Mouse (Mus musculus) limb, embryonic 15.5 days (tissue): ENCODE data around the gene Creb3l1. TPM values are rescaled to one million over a fixed set of nuclear protein-coding genes. Genes with fewer than 3 reads are reported as not detected.

Experiments
- ATAC-seq: fragments of 200-750 bp; cut with Nextera tagmentation; 2 replicates; pipeline ENCODE4 v1.8.0; 2017; ENCODE audit warnings: low read depth, moderate TSS enrichment; ENCODE audit not compliant: insufficient number of reproducible peaks, low FRiP score, low TSS enrichment
- H3K27ac ChIP-seq: fragments of 300-500 bp; sonication (generic); 2 replicates; pipeline ENCODE4 v1.5.1; 2015; ENCODE audit warnings: moderate library complexity, mild to moderate bottlenecking, inconsistent platforms
- H3K27me3 ChIP-seq: fragments of 300-500 bp; sonication (generic); 2 replicates; pipeline ENCODE4 v1.6.1; 2015; ENCODE audit warnings: inconsistent platforms
- H3K36me3 ChIP-seq: fragments of 300-500 bp; sonication (generic); 2 replicates; pipeline ENCODE4 v1.6.1; 2015; ENCODE audit warnings: inconsistent platforms
- H3K4me1 ChIP-seq: fragments of 300-500 bp; sonication (generic); 2 replicates; pipeline ENCODE4 v1.6.1; 2015; ENCODE audit warnings: inconsistent platforms
- H3K4me2 ChIP-seq: fragments of 300-500 bp; sonication (generic); 2 replicates; pipeline ENCODE4 v1.6.1; 2015; ENCODE audit warnings: mild to moderate bottlenecking, inconsistent platforms
- H3K4me3 ChIP-seq: fragments of 300-500 bp; sonication (generic); 2 replicates; pipeline ENCODE4 v1.5.1; 2015; ENCODE audit warnings: mild to moderate bottlenecking, inconsistent platforms
- H3K9ac ChIP-seq: fragments of 300-500 bp; sonication (generic); 2 replicates; pipeline ENCODE4 v1.6.1; 2015; ENCODE audit warnings: inconsistent platforms
- H3K9me3 ChIP-seq: fragments of 300-500 bp; sonication (generic); 2 replicates; pipeline ENCODE4 v1.6.1; 2016; ENCODE audit warnings: inconsistent platforms
- WGBS: fragments of 180-500 bp; shearing (Covaris S2); methylation state at CpG from one replicate; pipeline ENCODE4 v1.1.7; 2015; 5-methylcytosine and 5-hydroxymethylcytosine counted together
- polyA plus RNA-seq: library from polyadenylated mRNA; unstranded; fragments of >200 nt; fragmentation: Nextera tagmentation; extraction: Ambion mirVana; gene quantifications from 2 replicates; pipeline ENCODE4 v1.2.1, GENCODE M21; 2015

Creb3l1 gene
- polyA plus RNA-seq, 1 experiment from 2014 or later: 30.4 TPM

DNA sequence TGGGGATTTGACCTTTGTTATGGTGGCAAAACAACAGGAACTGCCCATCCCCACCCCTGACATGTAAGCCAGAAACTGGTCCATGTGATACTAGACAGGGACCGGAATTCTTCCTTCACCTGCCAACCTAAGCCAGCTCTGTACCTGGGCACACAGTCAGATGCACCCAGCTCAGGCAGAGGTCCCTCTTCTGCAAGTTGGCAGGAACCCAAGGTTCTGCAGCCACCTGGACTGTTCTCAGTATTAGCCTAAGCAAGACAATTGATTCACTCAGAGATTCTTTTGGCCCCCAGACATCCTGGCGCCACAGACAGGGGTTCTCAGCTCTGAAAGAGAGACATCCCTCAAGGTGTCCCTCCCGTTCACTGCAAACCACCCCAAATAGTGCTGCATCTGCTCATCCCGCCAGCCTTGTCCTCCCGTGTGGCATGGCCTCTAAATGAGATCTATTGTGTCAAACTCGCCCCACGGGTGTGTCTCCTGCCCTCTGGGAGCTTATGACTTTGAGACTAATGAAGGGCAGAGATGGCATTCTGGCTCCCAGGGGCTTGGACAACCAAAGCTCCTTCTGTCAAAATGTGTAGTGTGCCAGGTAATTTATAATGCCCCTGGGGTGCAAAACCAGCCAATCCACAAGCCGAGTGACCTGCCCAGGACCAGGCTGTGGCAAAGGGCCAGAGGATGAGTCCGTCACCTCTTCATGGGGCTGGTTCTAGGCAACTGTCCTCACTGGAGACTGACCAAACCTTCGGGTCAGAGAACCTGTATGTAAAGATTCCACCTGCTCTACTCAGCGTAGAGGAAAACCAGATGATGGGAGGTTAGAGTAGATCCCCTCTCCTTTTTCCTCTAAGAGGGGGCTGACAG is 64.5 kb downstream of the Creb3l1 start:
- Histone ChIP-seq H3K36me3 (no peaks in the 10 kb centered on the region), H3K27me3 (no peaks in the 10 kb centered on the region), H3K9ac (no peak overlapping the region), H3K4me1 (peaks cover 64% of the 10 kb centered on the region), H3K27ac (no peak overlapping the region), H3K4me3 (no peak overlapping the region), H3K4me2 (no peak overlapping the region), H3K9me3 (no peaks in the 10 kb centered on the region)
- no peak for ATAC-seq
- 73% methylated on average over 11 of the region's 11 CpGs for WGBS

DNA sequence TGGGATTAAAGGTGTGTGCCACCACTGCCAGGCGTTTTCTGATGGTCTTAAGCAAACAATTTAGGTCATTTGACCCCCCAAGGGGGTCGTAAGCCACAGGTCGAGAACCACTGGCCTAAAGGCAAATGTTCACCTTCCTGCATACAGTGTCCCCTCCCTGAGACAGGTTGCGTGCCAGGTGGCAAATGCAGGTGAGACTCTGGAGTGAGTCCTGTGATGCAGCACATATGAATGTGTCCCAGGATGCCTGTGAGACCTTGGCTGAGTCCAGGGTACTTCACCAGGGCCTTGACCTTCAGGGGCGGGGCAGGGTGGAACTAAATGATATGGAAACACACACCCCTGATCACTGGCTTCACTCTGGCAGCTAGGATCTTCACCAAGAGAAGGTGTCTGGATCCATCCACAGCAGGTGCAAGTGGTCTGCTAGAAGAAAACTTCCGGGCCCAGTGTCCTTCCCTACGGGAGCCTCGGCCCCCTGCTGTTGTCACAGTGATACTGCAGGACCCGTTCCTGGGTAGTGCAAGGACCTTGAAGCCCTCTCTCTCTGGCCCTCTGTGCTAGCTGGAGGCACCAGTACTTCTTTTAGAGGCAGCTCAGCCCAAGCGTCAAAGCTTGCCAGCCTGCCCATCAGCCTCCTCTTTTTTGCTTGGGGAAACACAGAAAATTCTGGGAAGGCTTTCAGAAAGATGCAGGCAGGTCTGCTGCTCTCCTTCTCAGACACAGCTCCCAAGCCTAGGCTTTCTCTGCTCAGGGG is 65.4 kb downstream of the Creb3l1 start:
- Histone ChIP-seq H3K4me3 (no peak overlapping the region), H3K27ac (no peak overlapping the region), H3K9me3 (no peaks in the 10 kb centered on the region), H3K36me3 (no peaks in the 10 kb centered on the region), H3K27me3 (no peaks in the 10 kb centered on the region), H3K4me2 (no peak overlapping the region), H3K4me1 (peaks cover 67% of the 10 kb centered on the region), H3K9ac (no peak overlapping the region)
- ATAC-seq: no peak
- WGBS: 44% methylated on average over 10 of the region's 10 CpGs

DNA sequence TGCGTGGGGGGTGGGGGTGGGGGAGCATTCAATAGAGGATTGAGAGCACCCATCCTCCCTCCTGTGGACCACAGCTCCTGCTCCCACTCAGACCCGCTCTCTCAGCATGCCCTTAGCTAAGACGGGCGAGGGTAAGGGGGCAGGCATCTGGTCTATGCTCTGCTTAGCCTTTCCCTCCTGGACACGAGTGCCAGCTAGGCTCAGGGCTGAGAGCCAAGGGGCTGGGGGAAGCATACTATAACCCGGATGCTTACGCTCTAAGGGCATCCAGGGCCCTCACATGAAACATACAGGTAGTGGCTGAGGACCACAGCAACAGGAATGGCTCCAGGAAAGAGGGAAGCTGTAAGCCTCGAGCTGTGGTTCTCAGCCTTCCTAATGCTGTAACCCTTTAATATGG is 66.3 kb downstream of the Creb3l1 start:
- Histone ChIP-seq H3K27me3 (no peaks in the 10 kb centered on the region), H3K9me3 (no peaks in the 10 kb centered on the region), H3K27ac (no peak overlapping the region), H3K4me3 (no peak overlapping the region), H3K4me1 (peaks cover 68% of the 10 kb centered on the region), H3K4me2 (no peak overlapping the region), H3K36me3 (no peaks in the 10 kb centered on the region), H3K9ac (no peak overlapping the region)
- ATAC-seq: no peak
- 73% methylated on average over 8 of the region's 8 CpGs for WGBS

DNA sequence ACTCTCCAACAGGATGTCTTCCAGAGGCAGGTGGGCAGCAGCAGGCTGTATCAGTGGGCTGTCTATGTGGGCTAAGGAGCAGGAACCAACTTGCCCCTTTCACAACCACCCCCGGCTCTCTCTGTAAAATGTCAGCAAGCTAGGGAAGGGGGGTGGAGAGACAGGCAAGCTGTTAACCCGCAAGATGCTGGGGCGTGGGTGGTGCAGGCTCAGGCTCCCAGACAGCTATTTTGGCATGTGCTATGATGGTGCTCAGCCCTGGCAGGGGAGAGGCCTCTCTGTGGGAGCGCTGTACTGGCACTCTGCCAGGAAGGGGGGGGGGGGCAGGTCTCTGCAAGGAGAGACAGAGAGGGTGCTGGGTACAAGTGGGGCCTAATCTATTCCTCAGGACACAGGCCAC is 67.2 kb downstream of the Creb3l1 start:
- no peaks in the 10 kb centered on the region for H3K9me3 ChIP-seq
- peak overlapping the region; percentile 54; the same call in 1 of the 2 replicates for H3K27ac ChIP-seq
- H3K27me3 ChIP-seq: no peaks in the 10 kb centered on the region
- H3K4me1 ChIP-seq: peaks cover 58% of the 10 kb centered on the region
- no peak overlapping the region for H3K4me2 ChIP-seq
- H3K4me3 ChIP-seq: no peak overlapping the region
- H3K36me3 ChIP-seq: no peaks in the 10 kb centered on the region
- H3K9ac ChIP-seq: no peak overlapping the region
- peak; percentile 42; the same call in 1 of the 2 replicates for ATAC-seq
- 16% methylated on average over 4 of the region's 4 CpGs for WGBS

DNA sequence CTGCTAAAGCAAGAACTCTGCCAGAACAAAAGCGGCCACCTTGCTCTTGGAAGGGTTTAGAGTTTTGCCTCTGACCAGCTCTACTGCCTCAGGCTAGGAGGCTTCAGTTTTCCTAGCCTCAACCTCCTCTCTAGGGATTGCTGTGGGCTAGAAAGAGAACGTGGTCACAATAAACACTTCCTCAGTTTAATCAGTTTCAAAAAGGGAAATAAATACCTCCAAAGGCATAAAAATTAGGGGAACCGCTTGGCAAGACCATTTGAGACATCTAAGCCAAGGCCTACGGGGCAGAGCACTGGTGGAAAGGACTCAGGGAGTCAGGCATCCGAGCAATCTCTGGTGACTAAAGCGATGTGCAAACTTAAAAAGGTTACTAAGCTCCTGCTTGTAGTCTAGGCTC is 68.4 kb downstream of the Creb3l1 start:
- Histone ChIP-seq H3K4me1 (peaks cover 47% of the 10 kb centered on the region), H3K36me3 (no peaks in the 10 kb centered on the region), H3K27me3 (no peaks in the 10 kb centered on the region), H3K4me2 (no peak overlapping the region), H3K9ac (no peak overlapping the region), H3K27ac (no peak overlapping the region), H3K4me3 (no peak overlapping the region), H3K9me3 (no peaks in the 10 kb centered on the region)
- WGBS: 72% methylated on average over 6 of the region's 6 CpGs
- no peak for ATAC-seq

DNA sequence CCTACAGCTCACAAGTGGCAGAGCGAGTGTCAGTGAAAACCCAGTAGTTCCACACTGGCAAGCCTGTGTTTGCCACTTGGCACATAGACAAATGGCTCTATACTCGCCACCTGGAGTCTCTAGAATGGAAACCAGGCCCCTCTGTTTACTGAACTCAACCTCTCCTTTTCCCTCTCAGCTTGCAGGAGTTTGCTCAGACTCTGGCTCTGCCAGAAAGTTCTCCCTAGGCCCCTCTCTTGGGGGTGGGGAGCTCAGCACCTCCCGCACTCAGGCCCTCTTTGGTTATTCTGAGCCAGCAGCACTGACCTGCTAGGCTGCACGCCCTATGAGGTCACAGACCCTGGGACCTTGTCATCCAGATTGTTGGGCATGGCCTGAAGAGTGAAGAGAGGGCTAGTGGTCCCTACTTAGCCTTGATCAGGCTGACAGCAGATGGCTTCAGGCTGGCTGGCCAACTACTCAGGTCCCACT is 69.1 kb downstream of the Creb3l1 start:
- H3K27ac ChIP-seq: no peak overlapping the region
- 82% methylated on average over 4 of the region's 4 CpGs for WGBS
- no peak for ATAC-seq
- no peak overlapping the region for H3K4me2 ChIP-seq
- H3K27me3 ChIP-seq: no peaks in the 10 kb centered on the region
- no peaks in the 10 kb centered on the region for H3K9me3 ChIP-seq
- H3K9ac ChIP-seq: no peak overlapping the region
- H3K4me3 ChIP-seq: no peak overlapping the region
- peaks cover 50% of the 10 kb centered on the region for H3K4me1 ChIP-seq
- H3K36me3 ChIP-seq: no peaks in the 10 kb centered on the region

DNA sequence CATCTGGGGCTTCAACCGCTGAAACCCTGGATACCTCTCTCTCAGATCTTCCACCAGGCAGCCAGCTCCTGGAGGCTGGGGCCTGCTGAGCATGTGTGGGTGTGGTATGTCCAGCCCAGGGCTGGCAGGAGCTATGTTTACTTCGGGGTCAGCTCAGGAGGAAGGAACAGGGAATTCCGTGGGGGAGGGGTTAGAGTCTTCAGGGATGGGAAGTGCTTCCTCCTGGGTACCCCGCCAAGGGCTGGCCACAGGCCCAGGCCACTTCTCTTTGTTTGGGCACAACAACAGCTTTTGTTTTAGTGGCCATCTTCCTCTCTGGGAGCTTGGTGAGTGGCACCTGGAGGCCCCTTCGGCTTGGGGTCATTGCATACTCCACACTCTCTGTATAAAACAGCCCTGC is 70.5 kb downstream of the Creb3l1 start:
- Histone ChIP-seq H3K9ac (no peak overlapping the region), H3K9me3 (no peaks in the 10 kb centered on the region), H3K27me3 (no peaks in the 10 kb centered on the region), H3K4me1 (peaks cover 55% of the 10 kb centered on the region), H3K36me3 (no peaks in the 10 kb centered on the region), H3K27ac (no peak overlapping the region), H3K4me2 (no peak overlapping the region), H3K4me3 (no peak overlapping the region)
- no peak for ATAC-seq
- WGBS: 24% methylated on average over 5 of the region's 5 CpGs

DNA sequence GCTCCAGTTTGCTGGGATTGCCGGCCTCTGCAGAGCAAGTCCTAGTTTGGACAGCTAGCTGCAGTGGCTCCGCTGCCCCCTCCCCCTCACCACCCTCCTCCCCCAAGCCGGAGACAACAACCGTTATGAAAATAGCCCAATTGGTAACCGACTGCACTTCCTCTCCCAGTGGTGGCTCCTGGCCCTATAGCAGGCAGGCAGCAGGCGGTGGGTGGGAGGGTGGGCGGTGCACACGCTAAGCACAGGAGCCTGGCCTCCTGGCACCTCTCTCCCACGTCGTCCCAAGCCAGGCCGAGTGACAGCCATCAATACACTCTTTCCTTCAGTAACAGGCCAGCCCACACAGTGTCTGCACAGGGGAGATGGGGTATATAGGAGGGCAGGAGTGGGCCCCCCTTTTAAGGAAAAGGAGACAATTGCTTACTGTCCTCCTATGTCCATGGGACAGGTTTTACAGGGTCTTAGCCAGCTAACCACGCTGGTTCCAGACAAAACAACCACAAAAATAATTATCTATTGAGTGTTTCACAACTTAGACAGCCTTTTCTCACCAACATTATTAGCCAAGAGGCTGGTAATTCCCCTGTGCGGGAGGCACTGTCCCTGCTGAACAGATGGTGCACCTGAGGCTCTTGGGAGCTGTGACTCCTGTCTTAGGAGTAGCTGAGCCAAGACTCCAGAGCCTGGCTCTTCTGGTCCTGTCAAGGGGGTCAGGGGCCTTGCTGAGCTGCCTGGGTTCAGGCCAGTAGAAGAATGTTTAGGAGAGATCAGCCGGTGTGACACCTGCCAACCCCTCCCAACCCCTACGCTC is 73.8 kb downstream of the Creb3l1 start:
- ATAC-seq: peak; percentile 27; the same call in 1 of the 2 replicates
- Histone ChIP-seq H3K4me2 (peak overlapping the region; percentile 31), H3K36me3 (no peaks in the 10 kb centered on the region; the same call in 1 of the 2 replicates), H3K9me3 (no peaks in the 10 kb centered on the region), H3K4me3 (peak overlapping the region; percentile 16), H3K27me3 (no peaks in the 10 kb centered on the region), H3K27ac (peak overlapping the region; percentile 69), H3K4me1 (peaks cover 56% of the 10 kb centered on the region), H3K9ac (no peak overlapping the region)
- 13% methylated on average over 15 of the region's 15 CpGs for WGBS

DNA sequence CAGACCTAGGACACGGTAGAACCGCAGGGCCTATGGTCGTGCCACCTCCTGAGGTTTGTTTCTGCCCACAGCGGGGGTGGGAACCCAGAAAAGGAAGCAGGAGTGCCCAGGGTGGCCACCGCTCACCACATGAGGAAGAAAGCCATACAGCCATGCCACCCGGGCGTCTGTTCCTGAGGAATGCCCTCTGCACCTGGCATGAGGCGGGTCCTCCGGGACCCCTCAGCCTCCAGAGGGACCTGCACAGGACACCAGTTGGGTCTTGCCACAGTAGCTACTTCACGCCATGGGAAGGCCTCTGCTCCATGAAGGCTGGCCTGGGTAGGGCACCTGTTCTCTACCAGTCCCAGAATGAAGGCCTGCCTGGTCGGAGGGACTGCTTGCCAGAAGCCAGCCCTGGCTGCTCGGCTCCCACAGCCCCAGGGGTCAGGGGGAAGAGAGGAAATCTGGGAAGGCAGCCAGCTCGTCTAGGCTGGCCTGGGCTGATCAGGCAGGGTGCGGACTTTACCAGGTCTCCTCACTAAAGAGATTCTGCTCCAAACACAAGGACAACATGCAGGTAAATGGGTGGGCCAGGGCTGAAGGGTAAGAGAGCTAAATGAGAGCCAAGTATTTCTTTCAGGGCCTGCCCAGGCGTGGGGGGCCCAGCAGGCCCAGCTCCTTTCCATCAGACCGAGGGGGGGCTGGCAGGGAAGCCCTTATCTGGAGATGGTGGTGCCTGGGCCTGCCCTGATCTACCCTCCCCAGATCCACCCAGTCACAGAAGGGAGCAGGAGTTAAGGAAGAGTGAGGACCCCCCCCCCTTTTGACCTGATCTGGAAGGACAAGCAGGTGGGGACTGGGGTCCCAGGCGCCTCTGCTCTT is 74.7 kb downstream of the Creb3l1 start:
- Histone ChIP-seq H3K4me2 (peak overlapping the region; percentile 31), H3K4me1 (peaks cover 58% of the 10 kb centered on the region), H3K9me3 (no peaks in the 10 kb centered on the region), H3K36me3 (no peaks in the 10 kb centered on the region; the same call in 1 of the 2 replicates), H3K27ac (peak overlapping the region; percentile 69), H3K4me3 (peak overlapping the region; percentile 16), H3K9ac (no peak overlapping the region), H3K27me3 (no peaks in the 10 kb centered on the region)
- ATAC-seq: peak; percentile 30; the same call in 1 of the 2 replicates
- WGBS: 59% methylated on average over 17 of the region's 17 CpGs

DNA sequence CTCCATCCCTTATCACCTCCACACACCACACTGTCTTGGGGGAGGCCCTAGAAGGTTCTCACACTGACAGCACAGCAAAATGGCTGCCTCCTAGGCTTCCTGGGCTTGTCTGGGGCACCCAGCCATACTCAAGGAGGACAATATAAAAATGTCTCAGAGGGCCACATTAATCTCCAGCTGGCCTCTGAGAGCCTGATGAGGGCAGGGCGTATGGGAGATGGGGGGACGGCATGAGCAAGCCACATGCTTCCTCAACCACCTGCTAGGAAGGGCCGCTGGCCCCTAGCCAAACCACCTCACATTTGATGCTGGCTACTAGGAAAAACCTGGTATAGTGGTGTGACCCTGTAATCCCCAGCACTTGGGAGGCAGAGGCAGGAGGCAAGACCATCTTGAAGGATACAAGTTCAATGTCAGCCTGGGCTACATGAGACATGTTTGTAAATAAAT is 75.5 kb downstream of the Creb3l1 start:
- no peak overlapping the region for H3K9ac ChIP-seq
- no peaks in the 10 kb centered on the region for H3K27me3 ChIP-seq
- ATAC-seq: no peak
- peaks cover 60% of the 10 kb centered on the region for H3K4me1 ChIP-seq
- no peak overlapping the region for H3K4me2 ChIP-seq
- no peak overlapping the region for H3K4me3 ChIP-seq
- WGBS: 52% methylated on average over 3 of the region's 3 CpGs
- no peak overlapping the region for H3K27ac ChIP-seq
- H3K9me3 ChIP-seq: no peaks in the 10 kb centered on the region
- H3K36me3 ChIP-seq: no peaks in the 10 kb centered on the region; the same call in 1 of the 2 replicates

DNA sequence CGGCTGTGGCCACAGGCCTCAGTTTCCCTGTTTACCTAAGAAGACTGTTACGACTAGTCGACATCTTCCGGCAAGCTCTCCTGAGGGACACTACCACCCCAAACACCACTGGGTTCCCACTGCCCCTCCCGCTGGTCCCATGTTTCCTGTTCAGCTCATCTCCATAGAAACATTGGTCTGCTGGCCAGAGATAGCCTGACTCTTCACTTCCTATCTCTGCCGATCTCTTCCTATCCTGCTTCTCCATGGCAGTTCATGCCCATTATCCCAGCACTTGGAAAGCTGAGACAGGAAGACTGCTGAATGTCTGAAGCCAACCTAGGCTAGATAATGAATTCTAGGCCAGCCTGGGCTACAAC is 76.2 kb downstream of the Creb3l1 start:
- WGBS: 73% methylated on average over 6 of the region's 6 CpGs
- peaks cover 57% of the 10 kb centered on the region for H3K4me1 ChIP-seq

More for the DNA sequence above, 76.2 kb downstream of the Creb3l1 start:
- no peaks in the 10 kb centered on the region for H3K27me3 ChIP-seq
- H3K9me3 ChIP-seq: no peaks in the 10 kb centered on the region
- H3K27ac ChIP-seq: peak overlapping the region; percentile 33; the same call in 1 of the 2 replicates
- H3K4me2 ChIP-seq: no peak overlapping the region
- ATAC-seq: no peak
- no peak overlapping the region for H3K9ac ChIP-seq
- H3K4me3 ChIP-seq: no peak overlapping the region
- H3K36me3 ChIP-seq: no peaks in the 10 kb centered on the region; the same call in 1 of the 2 replicates
